Mouse (Mus musculus): ENCODE data around the gene Pvalb.

The Pvalb gene

GRCm38 (mm10) chr15:78158335-78158734 lies 47.9 kb downstream of the Pvalb start:
- no peak for DNase-seq (ENCODE audit: low spot score)

GRCm38 (mm10) chr15:78157824-78158223 lies 48.4 kb downstream of the Pvalb start:
- no peak for DNase-seq (ENCODE audit: low spot score)

GRCm38 (mm10) chr15:78157330-78157729 lies 48.9 kb downstream of the Pvalb start:
- DNase-seq (ENCODE audit: low spot score) = no peak

- DNase-seq (ENCODE audit: low spot score) = no peak
Observed at GRCm38 (mm10) chr15:78155421-78155820, 50.8 kb downstream of the Pvalb start.

GRCm38 (mm10) chr15:78153045-78153775 lies 53.0 kb downstream of the Pvalb start:
- no peak for DNase-seq (ENCODE audit: low spot score)

GRCm38 (mm10) chr15:78148565-78148964 lies 57.6 kb downstream of the Pvalb start:
- no peak for DNase-seq (ENCODE audit: low spot score)
